Mouse (Mus musculus) heart, postnatal 0 days (tissue): ENCODE measurements around the gene Tagln. TPM values are rescaled to one million over a fixed set of nuclear protein-coding genes. Genes with fewer than 3 reads are reported as not detected.
A peak's percentile ranks its signal among the peaks of the same experiment; 100 is the strongest.

Experiments used
- ATAC-seq: fragments of 200-750 bp; cut with Nextera tagmentation; 2 replicates; pipeline ENCODE4 v1.8.0; 2017; ENCODE audit warnings: low read depth, moderate number of reproducible peaks, moderate library complexity; ENCODE audit not compliant: insufficient read depth
- DNase-seq: peaks from one replicate; pipeline ENCODE4 v3.0.0-alpha.2; 2016; ENCODE audit warnings: low spot score
- H3K27ac ChIP-seq: fragments of 300-500 bp; sonication (generic); 2 replicates; pipeline ENCODE4 v1.5.1; 2014; ENCODE audit warnings: low read depth, mild to moderate bottlenecking
- H3K27me3 ChIP-seq: fragments of 300-500 bp; sonication (generic); 2 replicates; pipeline ENCODE4 v1.6.1; 2014; ENCODE audit warnings: low read length, mixed read lengths; ENCODE audit not compliant: control insufficient read depth, insufficient read depth
- H3K36me3 ChIP-seq: fragments of 300-500 bp; sonication (generic); replicated peaks from 2 replicates; pipeline ENCODE4 v1.6.1; 2014; ENCODE audit warnings: low read length, mixed read lengths; ENCODE audit not compliant: control insufficient read depth, insufficient read depth
- H3K4me1 ChIP-seq: fragments of 300-500 bp; sonication (generic); 2 replicates; pipeline ENCODE4 v1.6.1; 2014; ENCODE audit warnings: antibody characterized with exemption; ENCODE audit not compliant: control insufficient read depth, insufficient read depth
- H3K4me2 ChIP-seq: fragments of 300-500 bp; sonication (generic); 2 replicates; pipeline ENCODE4 v1.6.1; 2014; ENCODE audit warnings: low read depth, mild to moderate bottlenecking, low read length, moderate library complexity
- H3K4me3 ChIP-seq: fragments of 300-500 bp; sonication (generic); 2 replicates; pipeline ENCODE4 v1.5.1; 2014; ENCODE audit warnings: low read depth, low read length
- H3K9ac ChIP-seq: fragments of 300-500 bp; sonication (generic); replicated peaks from 2 replicates; pipeline ENCODE4 v1.6.1; 2014; ENCODE audit warnings: low read depth, low read length, mixed read lengths
- H3K9me3 ChIP-seq: fragments of 300-500 bp; sonication (generic); replicated peaks from 2 replicates; pipeline ENCODE4 v1.6.1; 2016; ENCODE audit warnings: low read length; ENCODE audit not compliant: control insufficient read depth
- CTCF ChIP-seq: IDR thresholded peaks from 2 replicates; pipeline ENCODE4 v1.5.1; 2016; ENCODE audit warnings: antibody characterized with exemption, control low read depth, low read depth
- EP300 ChIP-seq: IDR thresholded peaks from 2 replicates; pipeline ENCODE4 v1.6.1; 2016; ENCODE audit warnings: antibody characterized with exemption, low read depth
- WGBS: fragments of 180-500 bp; shearing (Covaris S2); extraction: QIAGEN DNeasy Blood & Tissue Kit; methylation state at CpG from one replicate; pipeline ENCODE4 v1.1.7; 2014; 5-methylcytosine and 5-hydroxymethylcytosine counted together
- polyA plus RNA-seq: library from polyadenylated mRNA; unstranded; fragments of >200 nt; fragmentation: Nextera tagmentation; extraction: Ambion mirVana; gene quantifications from 2 replicates; pipeline ENCODE4 v1.2.1, GENCODE M21; 2015
- total RNA-seq: library from RNA; depleted of rRNA; stranded (reverse); fragments of >200 nt; gene quantifications from 2 replicates; pipeline ENCODE4 v1.2.3, GENCODE M21; 2014; ENCODE audit warnings: low replicate concordance

The Tagln gene
- total and polyA plus RNA-seq, 2 experiments from 2014 or later: 54.5 to 610 TPM

DNA sequence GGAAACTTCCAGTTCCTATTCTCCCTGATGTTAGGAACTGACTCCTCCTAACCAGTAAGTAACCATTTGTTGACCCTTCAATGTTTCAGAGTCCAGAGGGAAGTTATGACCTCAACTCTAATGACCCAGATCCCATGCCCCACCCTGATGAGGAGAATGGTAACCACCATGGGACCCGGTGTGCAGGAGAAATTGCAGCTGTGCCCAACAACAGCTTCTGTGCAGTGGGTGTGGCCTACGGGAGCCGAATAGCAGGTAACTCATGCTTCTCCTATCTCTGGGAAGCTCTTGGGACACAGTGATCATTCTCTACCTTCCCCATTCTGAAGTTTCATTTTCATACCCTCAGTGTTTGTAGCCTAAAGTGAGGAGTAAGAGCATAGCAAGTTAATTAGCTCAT lies 24.9 kb downstream of the Tagln start:
- Histone ChIP-seq H3K27me3 (no peaks in the 10 kb centered on the region), H3K4me1 (peaks cover 9% of the 10 kb centered on the region; the same call in 1 of the 2 replicates), H3K9me3 (no peaks in the 10 kb centered on the region), H3K4me3 (no peak overlapping the region), H3K9ac (no peak overlapping the region), H3K4me2 (no peak overlapping the region), H3K27ac (no peak overlapping the region), H3K36me3 (peaks cover 72% of the 10 kb centered on the region)
- 88% methylated on average over 3 of the region's 3 CpGs for WGBS
- DNase-seq (no peak), ATAC-seq (no peak)
- TF ChIP-seq EP300 (no peak), CTCF (no peak)

DNA sequence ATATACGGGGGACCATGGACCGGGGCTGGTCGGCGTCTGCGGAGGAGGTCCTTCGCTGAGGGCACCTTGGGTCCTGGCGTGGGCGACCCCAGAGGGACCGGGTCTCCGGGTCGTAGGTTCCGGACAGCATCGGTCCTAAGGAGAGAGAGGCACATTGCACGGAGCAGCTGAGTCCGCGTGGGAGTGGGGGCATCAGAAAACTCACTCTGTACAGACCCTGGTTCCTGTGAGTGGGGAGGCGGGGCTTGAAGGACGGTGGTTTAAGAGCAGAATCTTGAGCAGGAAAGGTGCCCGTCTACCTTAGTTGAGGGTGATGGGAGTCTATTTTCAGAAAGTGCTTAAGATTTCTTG lies 28.8 kb downstream of the Tagln start:
- TF ChIP-seq CTCF (no peak), EP300 (no peak)
- Histone ChIP-seq H3K9me3 (no peaks in the 10 kb centered on the region), H3K27ac (peak overlapping the region; percentile 97), H3K27me3 (no peaks in the 10 kb centered on the region), H3K36me3 (peaks cover 41% of the 10 kb centered on the region), H3K4me2 (peak overlapping the region; percentile 68), H3K9ac (peak overlapping the region; percentile 80), H3K4me3 (peak overlapping the region; percentile 78), H3K4me1 (peaks cover 20% of the 10 kb centered on the region; the same call in 1 of the 2 replicates)
- ATAC-seq: no peak; the same call in 1 of the 2 replicates
- WGBS: under 1% methylated on average over 19 of the region's 19 CpGs
- DNase-seq: no peak

DNA sequence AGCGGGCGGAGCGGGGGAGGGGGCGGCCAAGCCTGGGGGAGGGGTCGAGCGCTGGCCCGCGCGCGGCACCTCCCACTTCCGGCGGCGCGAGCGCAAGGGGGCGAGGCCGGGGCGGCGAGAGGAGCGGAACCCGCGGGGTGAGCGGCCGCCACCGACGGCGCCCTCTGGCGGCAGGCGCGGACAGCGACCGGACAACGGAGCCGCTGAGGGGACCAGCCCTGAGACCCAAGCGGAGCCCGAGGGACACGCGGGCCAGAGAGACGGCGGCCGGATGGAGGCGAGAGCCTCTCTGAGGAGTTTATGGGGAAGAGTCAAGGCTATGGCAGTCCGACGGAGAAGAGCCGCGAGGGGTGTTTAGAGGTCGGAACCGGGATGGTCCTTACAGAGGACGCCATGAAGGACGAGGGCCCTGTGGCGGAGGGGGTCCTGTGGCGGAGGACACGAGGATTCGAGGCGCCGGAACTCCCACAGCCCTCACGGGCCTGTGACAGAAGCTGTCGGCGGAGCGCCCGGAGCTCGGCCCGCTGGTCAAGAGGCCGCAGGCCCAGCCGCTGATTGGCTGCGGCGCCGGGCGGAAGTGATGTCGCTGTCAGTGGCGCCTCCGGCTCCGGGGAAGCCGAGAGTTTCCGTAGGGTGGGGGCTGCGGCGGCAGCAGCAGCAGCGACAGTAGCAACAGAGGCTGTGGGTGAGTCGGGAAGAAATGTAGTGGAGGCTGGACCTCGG lies 29.3 kb downstream of the Tagln start, which contains the start of the genes Pcsk7 and Rnf214:
TSS of gene Pcsk7 (plus strand) at position 143 of the 723 bp plus-strand sequence.
TSS of gene Rnf214 (minus strand) at position 557 of the 723 bp plus-strand sequence.
- peak within 1 kb of the TSS; percentile 68 for H3K4me2 ChIP-seq
- peak within 1 kb of the TSS; percentile 97 for H3K27ac ChIP-seq
- peak within 1 kb of the TSS; percentile 80 for H3K9ac ChIP-seq
- H3K27me3 ChIP-seq: no peaks in the 10 kb centered on the region
- H3K9me3 ChIP-seq: no peaks in the 10 kb centered on the region
- peaks cover 39% of the 10 kb centered on the region for H3K36me3 ChIP-seq
- H3K4me3 ChIP-seq: peak within 1 kb of the TSS; percentile 78
- DNase-seq (peak; percentile 86), ATAC-seq (peak; percentile 94)
- under 1% methylated on average over 79 of the region's 80 CpGs for WGBS
- TF ChIP-seq CTCF: peak; percentile 63
- TF ChIP-seq EP300: 0 out of 2 replicates have a peak, but pooled peaks have one; percentile 41
- peaks cover 20% of the 10 kb centered on the region; the same call in 1 of the 2 replicates for H3K4me1 ChIP-seq

DNA sequence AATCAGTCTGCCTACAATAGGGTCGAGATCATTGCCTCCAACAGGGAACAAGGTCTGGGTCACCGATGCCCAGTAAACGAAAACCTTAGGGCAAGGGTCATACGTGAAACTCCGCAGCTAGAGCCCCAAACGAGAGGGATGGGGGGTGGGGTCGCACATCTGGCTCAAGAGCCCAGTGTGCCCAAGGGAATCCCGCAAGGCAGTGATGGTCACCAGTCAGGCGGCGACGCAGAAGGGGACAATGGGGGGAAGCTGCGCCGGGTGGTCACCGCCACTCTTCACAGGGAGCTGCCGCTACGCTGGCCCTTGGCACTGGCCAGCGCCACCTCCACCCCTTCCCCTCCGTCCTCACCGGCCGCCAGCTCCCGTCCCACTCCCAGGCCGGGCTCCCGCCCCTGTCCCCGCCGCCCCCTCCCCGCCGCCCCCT lies 30.0 kb downstream of the Tagln start:
- 0% methylated on average over 18 of the region's 27 CpGs for WGBS
- Histone ChIP-seq H3K4me2 (peak overlapping the region; percentile 68), H3K4me3 (peak overlapping the region; percentile 78), H3K4me1 (peaks cover 20% of the 10 kb centered on the region; the same call in 1 of the 2 replicates), H3K27ac (peak overlapping the region; percentile 97), H3K9ac (peak overlapping the region; percentile 80), H3K27me3 (no peaks in the 10 kb centered on the region), H3K9me3 (no peaks in the 10 kb centered on the region), H3K36me3 (peaks cover 32% of the 10 kb centered on the region)
- no peak for TF ChIP-seq EP300
- TF ChIP-seq CTCF: no peak
- peak; percentile 39 for DNase-seq
- ATAC-seq: peak; percentile 9; the same call in 1 of the 2 replicates

DNA sequence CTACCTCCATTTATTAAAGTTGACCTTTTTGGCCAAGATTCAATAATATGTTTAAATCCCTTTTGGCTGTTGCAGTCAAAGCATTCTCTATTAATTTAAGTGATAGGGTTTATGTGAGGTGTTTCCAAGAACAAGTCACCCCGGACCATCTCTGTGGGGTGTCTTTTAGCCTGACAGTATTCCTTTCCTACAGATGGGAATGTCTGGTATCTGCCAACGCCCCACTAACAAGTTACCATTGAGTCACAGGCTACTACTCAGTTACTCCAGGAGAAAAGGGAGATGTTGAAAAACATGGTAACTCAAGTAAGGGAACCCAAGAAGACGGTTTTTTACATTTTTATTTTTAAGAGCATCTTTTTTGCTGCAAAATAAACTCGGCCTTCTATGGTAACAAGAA lies 30.7 kb downstream of the Tagln start:
- no peaks in the 10 kb centered on the region for H3K27me3 ChIP-seq
- ATAC-seq (no peak), DNase-seq (no peak)
- peaks cover 20% of the 10 kb centered on the region; the same call in 1 of the 2 replicates for H3K4me1 ChIP-seq
- no peaks in the 10 kb centered on the region for H3K9me3 ChIP-seq
- no peak overlapping the region for H3K27ac ChIP-seq
- peaks cover 26% of the 10 kb centered on the region for H3K36me3 ChIP-seq
- peak overlapping the region; percentile 68 for H3K4me2 ChIP-seq
- peak overlapping the region; percentile 80; the same call in 1 of the 2 replicates for H3K9ac ChIP-seq
- 51% methylated on average over 4 of the region's 4 CpGs for WGBS
- TF ChIP-seq CTCF (no peak), EP300 (no peak)
- peak overlapping the region; percentile 78 for H3K4me3 ChIP-seq
